Mouse (Mus musculus) CH12.LX (cell line): Measurements from ENCODE around the gene Hdac4. TPM values are rescaled to one million over a fixed set of nuclear protein-coding genes. Genes with fewer than 3 reads are reported as not detected.

ENCODE experiments used
- DNase-seq: peaks from one replicate; pipeline ENCODE4 v3.0.0-alpha.2; 2013; ENCODE audit errors: extremely low read depth
- H3K27ac ChIP-seq: 2 replicates; pipeline ENCODE4 v1.5.1; 2012; ENCODE audit warnings: low read depth, mild to moderate bottlenecking, control low read depth, moderate library complexity; ENCODE audit not compliant: insufficient read depth
- H3K27me3 ChIP-seq: replicated peaks from 2 replicates; pipeline ENCODE3; 2012; ENCODE audit warnings: inconsistent platforms
- H3K36me3 ChIP-seq, 2 experiments: replicated peaks in 1 of 2; 2 replicates each; pipeline versions ENCODE3 to v1.6.1; 2012; ENCODE audit warnings: inconsistent platforms in 1 of 2, low read length in 1 of 2, mild to moderate bottlenecking in 1 of 2, mixed read lengths in 1 of 2, moderate library complexity in 1 of 2; ENCODE audit not compliant: control insufficient read depth in 1 of 2, insufficient read depth in 1 of 2
- H3K4me1 ChIP-seq, 2 experiments: 2 replicates each; pipeline ENCODE4 v1.6.1; 2012; ENCODE audit warnings: inconsistent platforms in 1 of 2, moderate library complexity in 1 of 2; ENCODE audit not compliant: insufficient read depth in 2 of 2, control insufficient read depth in 1 of 2
- H3K4me2 ChIP-seq: 2 replicates; pipeline ENCODE4 v1.6.1; 2012; ENCODE audit warnings: low read depth, mild to moderate bottlenecking, control low read depth; ENCODE audit not compliant: poor library complexity, insufficient read depth, severe bottlenecking
- H3K4me3 ChIP-seq, 3 experiments: fragments of 150-350 bp in 1 of 3; sonication (generic) in 1 of 3; replicated peaks in 1 of 3; 2 replicates each; pipeline versions ENCODE3 to v1.5.1; 2011 to 2012; ENCODE audit warnings: low read depth in 2 of 3, low read length in 2 of 3, mild to moderate bottlenecking in 2 of 3, moderate library complexity in 2 of 3, control low read depth in 1 of 3, improper control_type of control experiment in 1 of 3, inconsistent platforms in 1 of 3, mixed read lengths in 1 of 3; ENCODE audit not compliant: poor library complexity in 1 of 3
- H3K79me2 ChIP-seq: replicated peaks from 2 replicates; pipeline ENCODE4 v1.6.1; 2012; ENCODE audit warnings: mild to moderate bottlenecking, moderate library complexity; ENCODE audit not compliant: control insufficient read depth, poor library complexity, insufficient read depth, severe bottlenecking; ENCODE audit errors: extremely low read depth
- H3K9ac ChIP-seq: 2 replicates; pipeline ENCODE4 v1.6.1; 2012; ENCODE audit warnings: low read depth, mild to moderate bottlenecking, control low read depth, moderate library complexity; ENCODE audit not compliant: insufficient read depth
- H3K9me3 ChIP-seq: replicated peaks from 2 replicates; pipeline ENCODE3; 2012; ENCODE audit warnings: low read length, inconsistent platforms, mixed read lengths
- BHLHE40 ChIP-seq: IDR thresholded peaks from 2 replicates; pipeline ENCODE4 v1.6.1; 2011; ENCODE audit warnings: mild to moderate bottlenecking, low read depth, low read length, improper control_type of control experiment
- CHD1 ChIP-seq: IDR thresholded peaks from 2 replicates; pipeline ENCODE4 v1.6.1; 2012; ENCODE audit warnings: low read depth, low read length, improper control_type of control experiment, inconsistent platforms
- CHD2 ChIP-seq: IDR thresholded peaks from 2 replicates; pipeline ENCODE4 v1.6.1; 2011; ENCODE audit warnings: low read length, improper control_type of control experiment
- CTCF ChIP-seq, 2 experiments: IDR thresholded peaks in 1 of 2; conservative IDR thresholded peaks in 1 of 2; 2 replicates each; pipeline ENCODE4 v1.5.1; 2011 to 2012; ENCODE audit warnings: low read depth in 2 of 2, low read length in 2 of 2, improper control_type of control experiment in 1 of 2, inconsistent platforms in 1 of 2, mild to moderate bottlenecking in 1 of 2, moderate library complexity in 1 of 2
- E2F4 ChIP-seq: IDR thresholded peaks from 2 replicates; pipeline ENCODE4 v1.6.1; 2011; ENCODE audit warnings: low read depth, low read length, improper control_type of control experiment; ENCODE audit not compliant: insufficient replicate concordance
- ELF1 ChIP-seq: IDR thresholded peaks from 2 replicates; pipeline ENCODE4 v1.6.1; 2014; ENCODE audit warnings: low read depth, mild to moderate bottlenecking, inconsistent platforms, low read length, improper control_type of control experiment
- EP300 ChIP-seq: IDR thresholded peaks from 2 replicates; pipeline ENCODE4 v1.6.1; 2011; ENCODE audit warnings: low read length, improper control_type of control experiment
- ETS1 ChIP-seq: conservative IDR thresholded peaks from 2 replicates; pipeline ENCODE4 v1.6.1; 2012; ENCODE audit warnings: low read depth, mild to moderate bottlenecking, inconsistent platforms, low read length, improper control_type of control experiment, moderate library complexity
- GABPA ChIP-seq: IDR thresholded peaks from 2 replicates; pipeline ENCODE4 v1.6.1; 2012; ENCODE audit warnings: low read depth, low read length, improper control_type of control experiment, inconsistent platforms; ENCODE audit not compliant: insufficient replicate concordance
- HCFC1 ChIP-seq: IDR thresholded peaks from 2 replicates; pipeline ENCODE4 v1.6.1; 2012; ENCODE audit warnings: low read depth, mild to moderate bottlenecking, inconsistent platforms, low read length, improper control_type of control experiment
- IRF4 ChIP-seq: IDR thresholded peaks from 2 replicates; pipeline ENCODE4 v1.6.1; 2014; ENCODE audit warnings: low read depth, mild to moderate bottlenecking, inconsistent platforms, low read length, improper control_type of control experiment
- JUN ChIP-seq: IDR thresholded peaks from 2 replicates; pipeline ENCODE4 v1.6.1; 2011; ENCODE audit warnings: low read depth, mild to moderate bottlenecking, low read length, improper control_type of control experiment, moderate library complexity; ENCODE audit not compliant: insufficient read depth
- JUND ChIP-seq: conservative IDR thresholded peaks from 2 replicates; pipeline ENCODE4 v1.6.1; 2011; ENCODE audit warnings: low read depth, low read length, improper control_type of control experiment
- KAT2A ChIP-seq: IDR thresholded peaks from 2 replicates; pipeline ENCODE4 v1.6.1; 2012; ENCODE audit warnings: low read length, improper control_type of control experiment, inconsistent platforms; ENCODE audit not compliant: insufficient replicate concordance
- MAFK ChIP-seq: IDR thresholded peaks from 2 replicates; pipeline ENCODE4 v1.6.1; 2011; ENCODE audit warnings: low read length, improper control_type of control experiment; ENCODE audit not compliant: insufficient replicate concordance
- MAX ChIP-seq: IDR thresholded peaks from 2 replicates; pipeline ENCODE4 v1.6.1; 2011; ENCODE audit warnings: low read length, improper control_type of control experiment
- MAZ ChIP-seq: IDR thresholded peaks from 2 replicates; pipeline ENCODE4 v1.6.1; 2012; ENCODE audit warnings: low read depth, mild to moderate bottlenecking, inconsistent platforms, low read length, improper control_type of control experiment, moderate library complexity
- MEF2A ChIP-seq: IDR thresholded peaks from 2 replicates; pipeline ENCODE4 v1.6.1; 2014; ENCODE audit warnings: low read depth, mild to moderate bottlenecking, inconsistent platforms, low read length, improper control_type of control experiment, borderline replicate concordance
- MXI1 ChIP-seq: IDR thresholded peaks from 2 replicates; pipeline ENCODE4 v1.6.1; 2011; ENCODE audit warnings: mild to moderate bottlenecking, low read depth, low read length, improper control_type of control experiment
- MYC ChIP-seq: IDR thresholded peaks from 2 replicates; pipeline ENCODE4 v1.6.1; 2011; ENCODE audit warnings: low read depth, mild to moderate bottlenecking, improper control_type of control experiment, low read length
- NELFE ChIP-seq: IDR thresholded peaks from 2 replicates; pipeline ENCODE4 v1.6.1; 2011; ENCODE audit warnings: low read depth, low read length, improper control_type of control experiment
- NRF1 ChIP-seq: IDR thresholded peaks from 2 replicates; pipeline ENCODE4 v1.6.1; 2014; ENCODE audit warnings: low read depth, mild to moderate bottlenecking, inconsistent platforms, low read length, improper control_type of control experiment, moderate library complexity
- PAX5 ChIP-seq: IDR thresholded peaks from 2 replicates; pipeline ENCODE4 v1.6.1; 2012; ENCODE audit warnings: low read length, inconsistent platforms, mixed read lengths
- POLR2A ChIP-seq: IDR thresholded peaks from 2 replicates; pipeline ENCODE4 v1.6.1; 2011; ENCODE audit warnings: low read depth, mild to moderate bottlenecking, improper control_type of control experiment, low read length
- RAD21 ChIP-seq: IDR thresholded peaks from 2 replicates; pipeline ENCODE4 v1.6.1; 2011; ENCODE audit warnings: low read depth, mild to moderate bottlenecking, low read length, improper control_type of control experiment, moderate library complexity
- RCOR1 ChIP-seq: conservative IDR thresholded peaks from 2 replicates; pipeline ENCODE4 v1.6.1; 2012; ENCODE audit warnings: low read depth, mild to moderate bottlenecking, inconsistent platforms, low read length, improper control_type of control experiment
- SIN3A ChIP-seq: IDR thresholded peaks from 2 replicates; pipeline ENCODE4 v1.6.1; 2012; ENCODE audit warnings: low read length, improper control_type of control experiment, inconsistent platforms
- SMC3 ChIP-seq: IDR thresholded peaks from 2 replicates; pipeline ENCODE4 v1.6.1; 2011; ENCODE audit warnings: low read depth, low read length, improper control_type of control experiment
- TBP ChIP-seq: conservative IDR thresholded peaks from 2 replicates; pipeline ENCODE4 v1.6.1; 2011; ENCODE audit warnings: low read depth, low read length, improper control_type of control experiment
- TCF12 ChIP-seq: IDR thresholded peaks from 2 replicates; pipeline ENCODE4 v1.6.1; 2014; ENCODE audit warnings: low read depth, mild to moderate bottlenecking, inconsistent platforms, low read length, improper control_type of control experiment
- UBTF ChIP-seq: IDR thresholded peaks from 2 replicates; pipeline ENCODE4 v1.6.1; 2012; ENCODE audit warnings: low read depth, mild to moderate bottlenecking, inconsistent platforms, low read length, improper control_type of control experiment, moderate library complexity
- USF1 ChIP-seq: IDR thresholded peaks from 2 replicates; pipeline ENCODE4 v1.6.1; 2014; ENCODE audit warnings: low read depth, mild to moderate bottlenecking, inconsistent platforms, low read length, improper control_type of control experiment
- USF2 ChIP-seq: conservative IDR thresholded peaks from 2 replicates; pipeline ENCODE4 v1.6.1; 2011; ENCODE audit warnings: low read depth, low read length, improper control_type of control experiment
- ZC3H11A ChIP-seq: IDR thresholded peaks from 2 replicates; pipeline ENCODE4 v1.6.1; 2012; ENCODE audit warnings: low read depth, mild to moderate bottlenecking, inconsistent platforms, low read length, improper control_type of control experiment
- ZKSCAN1 ChIP-seq: IDR thresholded peaks from 2 replicates; pipeline ENCODE4 v1.6.1; 2012; ENCODE audit warnings: low read depth, inconsistent platforms, low read length, improper control_type of control experiment, borderline replicate concordance
- ZMIZ1 ChIP-seq: IDR thresholded peaks from 2 replicates; pipeline ENCODE4 v1.6.1; 2012; ENCODE audit warnings: low read depth, mild to moderate bottlenecking, inconsistent platforms, low read length, improper control_type of control experiment
- ZNF384 ChIP-seq: IDR thresholded peaks from 2 replicates; pipeline ENCODE4 v1.6.1; 2012; ENCODE audit warnings: low read depth, low read length, improper control_type of control experiment, inconsistent platforms
- dilution Hi-C: fragments of 300-500 bp; cut with MboI; formaldehyde crosslinking; loops from 2 replicates; pipeline ENCODE4 v1.14.3; 2020; ENCODE audit warnings: low sequenced_read_pairs; ENCODE audit not compliant: extremely low pct_unique_long_range_greater_than_20kb, extremely low pct_ligation_motif_present
- in situ Hi-C: fragments of 300-500 bp; cut with MboI; formaldehyde crosslinking; loops from 3 replicates; pipeline ENCODE4 v1.14.3; 2019; ENCODE audit warnings: low sequenced_read_pairs, low pct_ligation_motif_present, low pct_unique_long_range_greater_than_20kb, mixed read lengths
- polyA plus RNA-seq: library from polyadenylated mRNA; unstranded; fragments of >175 nt; gene quantifications from 2 replicates; pipeline ENCODE4 v1.2.1, GENCODE M21; 2012; ENCODE audit warnings: low read depth; ENCODE audit not compliant: insufficient read length
- total RNA-seq, 2 experiments: library from RNA; depleted of rRNA; stranded (reverse); fragments of 300-350 nt in 1 of 2; fragments of >200 nt in 1 of 2; gene quantifications; 2 replicates each; pipeline ENCODE4 v1.2.3; 2012 to 2014

Gene Hdac4
- total and polyA plus RNA-seq, 3 experiments = 2.4 to 6.3 (median 4.3) TPM

DNA sequence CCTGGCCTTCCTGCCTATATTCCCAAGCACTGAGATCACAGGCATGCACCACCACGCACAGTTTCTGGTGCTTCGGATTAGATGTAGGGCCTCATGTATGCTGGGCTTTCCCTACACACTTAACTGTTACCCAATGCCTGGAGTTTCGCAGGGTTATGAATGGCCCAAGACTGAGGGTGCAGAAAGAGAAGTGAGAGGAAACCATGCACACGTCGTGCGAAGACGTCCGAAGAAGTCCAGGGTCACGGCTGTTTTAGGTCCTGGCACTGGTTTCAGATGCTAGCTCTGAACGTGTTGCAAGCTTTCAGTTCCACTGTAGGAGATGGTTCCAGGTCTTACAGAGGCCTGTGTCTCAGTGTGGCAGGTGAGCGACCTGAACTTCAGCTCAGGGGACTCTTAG, 21.2 kb upstream of the Hdac4 start:
- H3K27ac ChIP-seq = no peak overlapping the region

DNA sequence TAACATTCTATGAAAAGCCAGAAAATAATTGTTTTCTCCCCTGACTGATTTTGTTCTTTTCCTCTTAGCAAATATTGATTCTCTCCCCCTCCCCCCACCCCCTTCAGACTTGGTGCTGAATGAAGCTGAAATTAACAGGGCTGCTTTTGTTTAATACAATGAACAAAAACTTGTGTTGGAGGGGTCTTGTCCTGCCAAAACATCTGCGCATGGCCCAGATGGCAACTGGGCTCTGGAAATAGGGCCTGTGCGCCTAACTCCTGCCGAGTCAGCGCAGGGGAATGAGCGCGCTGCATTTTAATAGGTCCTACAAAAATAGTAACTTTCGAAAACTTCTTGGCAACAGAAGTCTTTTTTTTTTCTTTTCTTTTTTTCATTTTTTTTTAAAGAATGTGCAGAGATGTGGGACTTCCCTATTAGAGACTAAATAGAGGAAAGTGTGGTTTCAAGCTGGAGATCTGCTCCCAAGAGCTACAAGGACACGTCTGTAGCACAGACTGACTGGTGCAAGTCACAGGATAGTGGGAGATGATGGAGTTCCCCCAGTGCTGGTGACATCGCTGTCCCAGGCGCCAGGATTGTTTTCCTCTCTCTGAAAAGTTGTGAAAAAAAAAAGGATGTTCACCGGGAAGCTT, 20.6 kb upstream of the Hdac4 start:
- H3K27ac ChIP-seq = no peak overlapping the region
- H3K36me3 ChIP-seq = no peaks in the 10 kb centered on the region
- H3K4me1 ChIP-seq = peaks cover 6 to 24% of the 10 kb centered on the region in 2 experiments
- H3K9ac ChIP-seq = peak overlapping the region; percentile 3; the same call in 1 of the 2 replicates
- H3K9me3 ChIP-seq = peaks cover 7% of the 10 kb centered on the region
- in situ Hi-C loops = no loop called here
- no peaks in the 10 kb centered on the region for H3K79me2 ChIP-seq
- H3K4me2 ChIP-seq = peak overlapping the region; percentile 59
- dilution Hi-C loops = no loop called here
- H3K4me3 ChIP-seq = peak overlapping the region in 1 of 3 experiments; percentile 16
- no peak for DNase-seq
- H3K27me3 ChIP-seq = peaks cover 17% of the 10 kb centered on the region
- peak; percentile 90 for TF ChIP-seq ZNF384
- no peak for TF ChIP-seq HCFC1
- TF ChIP-seq ELF1 = no peak
- peak; percentile 44; the same call in 1 of the 2 replicates for TF ChIP-seq BHLHE40
- no peak for TF ChIP-seq ZMIZ1
- no peak for TF ChIP-seq E2F4
- TF ChIP-seq MAX = no peak
- TF ChIP-seq IRF4 = peak; percentile 54
- TF ChIP-seq NELFE = no peak
- no peak for TF ChIP-seq MAZ
- no peak for TF ChIP-seq CHD1
- TF ChIP-seq JUN = no peak
- no peak for TF ChIP-seq ZKSCAN1
- no peak for TF ChIP-seq PAX5
- TF ChIP-seq MXI1 = no peak
- peak; percentile 36; the same call in 1 of the 2 replicates for TF ChIP-seq ETS1
- no peak for TF ChIP-seq USF1

More for the DNA sequence above, 21.2 kb upstream of the Hdac4 start:
- TF ChIP-seq TBP = no peak
- TF ChIP-seq MAZ = no peak
- TF ChIP-seq UBTF = no peak
- no peak for TF ChIP-seq E2F4
- TF ChIP-seq CTCF (conservative IDR thresholded peaks at IDR 0.05 in 1 of 2, IDR thresholded peaks at IDR 0.05 in 1 of 2; ENCODE audit: low read depth in 2 of 2, low read length in 2 of 2) = no peak
- no peak for TF ChIP-seq JUND
- peak; percentile 97 for TF ChIP-seq BHLHE40
- TF ChIP-seq ZKSCAN1 = no peak
- TF ChIP-seq TCF12 = 0 out of 2 replicates have a peak, but pooled peaks have one; percentile 45
- TF ChIP-seq CHD2 = no peak; the same call in 1 of the 2 replicates
- no peak; the same call in 1 of the 2 replicates for TF ChIP-seq RAD21
- TF ChIP-seq HCFC1 = no peak
- no peak for TF ChIP-seq ZNF384
- no peak for TF ChIP-seq USF2
- no peak for TF ChIP-seq GABPA
- no peak for TF ChIP-seq POLR2A
- peak; percentile 74 for TF ChIP-seq MAX
- TF ChIP-seq ZMIZ1 = no peak
- peak; percentile 69 for TF ChIP-seq ETS1
- 0 out of 2 replicates have a peak, but pooled peaks have one; percentile 27 for TF ChIP-seq MAFK
- TF ChIP-seq NRF1 = no peak
- no peak for TF ChIP-seq SIN3A
- TF ChIP-seq KAT2A = no peak
- TF ChIP-seq NELFE = no peak
- peak; percentile 87 for TF ChIP-seq IRF4
- TF ChIP-seq MEF2A = peak; percentile 68; the same call in 1 of the 2 replicates
- TF ChIP-seq MXI1 = no peak
- TF ChIP-seq USF1 = no peak
- TF ChIP-seq JUN = no peak
- TF ChIP-seq PAX5 = no peak
- peak; percentile 81; the same call in 1 of the 2 replicates for TF ChIP-seq RCOR1
- 0 out of 2 replicates have a peak, but pooled peaks have one; percentile 56 for TF ChIP-seq MYC
- peak; percentile 78 for TF ChIP-seq EP300
- TF ChIP-seq SMC3 = no peak
- TF ChIP-seq ELF1 = no peak
- TF ChIP-seq ZC3H11A = no peak
- H3K36me3 ChIP-seq = no peaks in the 10 kb centered on the region
- dilution Hi-C loops (no loop called here), in situ Hi-C loops (no loop called here)
- H3K27me3 ChIP-seq = peaks cover 16% of the 10 kb centered on the region
- H3K9ac ChIP-seq = peak overlapping the region; percentile 3; the same call in 1 of the 2 replicates
- DNase-seq = peak; percentile 45
- peaks cover 6 to 24% of the 10 kb centered on the region in 2 experiments for H3K4me1 ChIP-seq
- H3K79me2 ChIP-seq = no peaks in the 10 kb centered on the region
- H3K4me3 ChIP-seq = peak overlapping the region in 1 of 3 experiments; percentile 16
- H3K9me3 ChIP-seq = peaks cover 7% of the 10 kb centered on the region
- peak overlapping the region; percentile 59 for H3K4me2 ChIP-seq
